Mouse (Mus musculus): ENCODE results near the gene Lrfn4.

DNA sequence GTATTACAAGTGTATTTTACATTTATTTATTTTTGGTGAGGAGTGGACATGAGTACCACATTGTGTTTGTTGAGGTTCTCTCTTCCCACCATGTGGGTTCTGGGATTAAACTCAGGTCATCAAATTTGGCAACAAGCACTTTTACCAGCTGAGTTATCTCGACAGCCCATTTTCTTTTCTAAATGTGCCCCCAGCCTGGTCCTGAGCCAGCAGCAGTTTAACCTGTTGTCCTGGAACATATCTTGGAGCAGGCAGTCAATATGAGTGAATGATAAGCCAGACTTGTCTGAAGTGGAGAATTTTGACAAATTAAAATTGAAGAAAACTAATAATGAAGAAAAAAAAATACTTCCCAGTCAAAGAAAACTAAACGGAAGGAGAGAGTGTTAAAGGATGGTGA, 19.4 kb downstream of the Lrfn4 start:
- TF ChIP-seq GATA1 (IDR thresholded peaks at IDR 0.05; ENCODE audit: borderline replicate concordance, low read length) (no peak), FLI1 (IDR thresholded peaks at IDR 0.05; ENCODE audit: low read length) (no peak)
